Mouse (Mus musculus): ENCODE results near the gene Il10rb. TPM values are rescaled to one million over a fixed set of nuclear protein-coding genes. Genes with fewer than 3 reads are reported as not detected.

Il10rb gene
- polyA plus RNA-seq, 1 experiment from 2014 or later: 9.0 TPM

DNA sequence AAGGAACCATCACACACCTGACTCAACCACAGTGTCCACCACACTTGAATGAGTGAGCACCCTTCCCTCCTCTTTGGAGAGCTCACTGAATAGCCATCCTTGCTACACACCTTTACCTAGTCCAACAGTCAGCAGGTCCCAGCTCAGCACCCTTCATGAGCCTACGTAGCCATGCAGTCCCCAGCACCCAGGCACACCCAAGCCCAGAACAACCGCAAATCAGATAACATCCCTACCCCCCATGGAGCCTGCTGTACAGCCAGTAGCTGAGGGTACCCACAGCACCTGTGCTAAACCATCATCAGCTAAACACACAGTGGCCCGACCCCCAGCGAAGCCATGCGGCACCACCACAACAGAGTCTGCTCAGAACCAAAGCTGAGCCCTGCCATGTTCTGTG, 42.1 kb downstream of the Il10rb start:
- no peak overlapping the region for H3K27ac ChIP-seq (ENCODE audit: low read depth, low read length)
- no peak overlapping the region for H3K4me2 ChIP-seq (replicated peaks; ENCODE audit: low read depth, low read length)
- DNase-seq (ENCODE audit: low spot score) (no peak), ATAC-seq (ENCODE audit: low FRiP score) (no peak)
- no peak overlapping the region for H3K4me3 ChIP-seq (ENCODE audit: low read depth, low read length)
- no peaks in the 10 kb centered on the region for H3K27me3 ChIP-seq (ENCODE audit: control insufficient read depth, insufficient read depth, low read length)
- WGBS: 90% methylated on average over 5 of the region's 5 CpGs
- H3K9me3 ChIP-seq (ENCODE audit: control insufficient read depth, low read length): no peaks in the 10 kb centered on the region
- no peaks in the 10 kb centered on the region for H3K36me3 ChIP-seq (ENCODE audit: control insufficient read depth, insufficient read depth, low read length)
- no peak overlapping the region for H3K9ac ChIP-seq (ENCODE audit: low read depth, low read length)
- H3K4me1 ChIP-seq (replicated peaks; ENCODE audit: control insufficient read depth, insufficient read depth, low read length): no peaks in the 10 kb centered on the region

DNA sequence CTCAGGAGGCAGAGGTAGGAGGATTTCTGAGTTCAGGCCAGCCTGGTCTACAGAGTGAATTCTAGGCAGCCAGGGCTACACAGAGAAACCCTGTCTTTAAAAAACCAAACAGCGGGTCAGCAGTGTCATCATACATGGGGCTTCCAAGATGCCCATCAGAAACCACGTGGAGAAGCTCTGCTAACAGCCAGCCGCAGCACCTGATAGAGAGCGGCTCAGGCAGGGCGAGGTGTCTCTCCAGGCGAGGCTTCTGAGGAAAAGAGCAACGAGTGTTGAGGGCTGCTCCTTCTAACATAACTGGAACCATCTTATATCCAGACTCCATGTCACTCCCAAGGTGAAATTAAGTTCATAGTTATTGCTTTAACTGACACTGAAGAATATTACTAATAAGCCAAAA, 42.9 kb downstream of the Il10rb start:
- no peak for ATAC-seq (ENCODE audit: low FRiP score)
- 87% methylated on average over 7 of the region's 7 CpGs for WGBS
- no peak for DNase-seq (ENCODE audit: low spot score)
- no peaks in the 10 kb centered on the region for H3K36me3 ChIP-seq (ENCODE audit: control insufficient read depth, insufficient read depth, low read length)
- no peak overlapping the region for H3K27ac ChIP-seq (ENCODE audit: low read depth, low read length)
- no peaks in the 10 kb centered on the region for H3K27me3 ChIP-seq (ENCODE audit: control insufficient read depth, insufficient read depth, low read length)
- H3K4me3 ChIP-seq (ENCODE audit: low read depth, low read length): no peak overlapping the region
- no peaks in the 10 kb centered on the region for H3K4me1 ChIP-seq (replicated peaks; ENCODE audit: control insufficient read depth, insufficient read depth, low read length)
- no peak overlapping the region for H3K4me2 ChIP-seq (replicated peaks; ENCODE audit: low read depth, low read length)
- no peaks in the 10 kb centered on the region for H3K9me3 ChIP-seq (ENCODE audit: control insufficient read depth, low read length)
- H3K9ac ChIP-seq (ENCODE audit: low read depth, low read length): no peak overlapping the region

DNA sequence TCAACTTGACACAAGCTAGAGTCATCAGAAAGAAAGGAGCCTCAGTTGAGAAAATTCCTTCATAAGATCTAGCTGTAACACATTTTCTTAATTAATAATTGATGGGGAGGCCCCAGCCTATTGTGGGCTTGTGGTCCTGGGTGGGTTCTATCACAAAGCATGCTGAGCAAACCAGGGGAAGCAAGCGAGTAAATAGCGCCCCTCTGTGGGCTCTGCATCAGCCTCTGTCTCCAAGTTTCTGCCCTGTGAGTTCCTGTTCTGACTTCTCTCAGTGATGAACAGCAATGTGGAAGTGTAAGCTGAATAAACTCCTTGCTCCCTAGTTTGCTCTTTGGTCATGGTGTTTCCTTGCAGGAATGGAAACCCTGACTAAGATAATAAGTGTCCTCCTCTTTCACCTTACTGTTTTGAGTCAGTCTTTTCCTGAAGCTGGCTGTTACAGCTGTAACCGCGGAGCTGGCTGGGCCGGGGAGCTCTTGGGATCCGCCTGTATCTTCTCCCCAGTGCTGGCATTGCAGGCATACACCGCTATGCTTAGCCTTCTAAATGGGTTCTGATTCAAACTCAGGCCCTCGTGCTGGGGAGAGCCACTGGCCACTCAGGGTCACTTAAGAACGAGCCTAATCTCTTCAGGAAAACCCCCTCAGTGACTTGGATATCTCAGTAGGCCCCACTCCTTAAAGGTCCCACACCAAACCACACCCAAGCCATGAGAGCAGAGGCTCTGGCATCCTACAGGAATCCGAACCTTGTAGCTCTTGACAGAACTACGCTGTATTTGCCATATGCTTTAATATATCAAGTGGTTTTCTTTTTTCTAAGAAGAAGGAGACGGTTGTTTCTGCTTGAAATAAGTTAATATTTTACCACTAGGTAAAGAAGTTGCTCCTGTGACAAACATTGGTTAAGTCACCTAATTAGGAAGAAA, 44.4 kb downstream of the Il10rb start:
- no peaks in the 10 kb centered on the region for H3K36me3 ChIP-seq (ENCODE audit: control insufficient read depth, insufficient read depth, low read length)
- H3K4me2 ChIP-seq (replicated peaks; ENCODE audit: low read depth, low read length): no peak overlapping the region
- DNase-seq (ENCODE audit: low spot score) (no peak), ATAC-seq (ENCODE audit: low FRiP score) (no peak)
- no peaks in the 10 kb centered on the region for H3K27me3 ChIP-seq (ENCODE audit: control insufficient read depth, insufficient read depth, low read length)
- no peak overlapping the region for H3K27ac ChIP-seq (ENCODE audit: low read depth, low read length)
- H3K4me3 ChIP-seq (ENCODE audit: low read depth, low read length): no peak overlapping the region
- no peak overlapping the region for H3K9ac ChIP-seq (ENCODE audit: low read depth, low read length)
- H3K4me1 ChIP-seq (replicated peaks; ENCODE audit: control insufficient read depth, insufficient read depth, low read length): no peaks in the 10 kb centered on the region
- WGBS: 88% methylated on average over 12 of the region's 12 CpGs
- H3K9me3 ChIP-seq (ENCODE audit: control insufficient read depth, low read length): no peaks in the 10 kb centered on the region

- no peak for ATAC-seq (ENCODE audit: low FRiP score)
- Histone ChIP-seq H3K4me1 (replicated peaks; ENCODE audit: control insufficient read depth, insufficient read depth, low read length) (no peaks in the 10 kb centered on the region), H3K9me3 (ENCODE audit: control insufficient read depth, low read length) (no peaks in the 10 kb centered on the region), H3K4me3 (ENCODE audit: low read depth, low read length) (no peak overlapping the region), H3K9ac (ENCODE audit: low read depth, low read length) (no peak overlapping the region), H3K4me2 (replicated peaks; ENCODE audit: low read depth, low read length) (no peak overlapping the region), H3K36me3 (ENCODE audit: control insufficient read depth, insufficient read depth, low read length) (no peaks in the 10 kb centered on the region), H3K27me3 (ENCODE audit: control insufficient read depth, insufficient read depth, low read length) (no peaks in the 10 kb centered on the region), H3K27ac (ENCODE audit: low read depth, low read length) (no peak overlapping the region)
- 85% methylated on average over 2 of the region's 2 CpGs for WGBS
- DNase-seq (ENCODE audit: low spot score): no peak
Measured at GRCm38 (mm10) chr16:91451949-91452348, 46.0 kb downstream of the Il10rb start.

DNA sequence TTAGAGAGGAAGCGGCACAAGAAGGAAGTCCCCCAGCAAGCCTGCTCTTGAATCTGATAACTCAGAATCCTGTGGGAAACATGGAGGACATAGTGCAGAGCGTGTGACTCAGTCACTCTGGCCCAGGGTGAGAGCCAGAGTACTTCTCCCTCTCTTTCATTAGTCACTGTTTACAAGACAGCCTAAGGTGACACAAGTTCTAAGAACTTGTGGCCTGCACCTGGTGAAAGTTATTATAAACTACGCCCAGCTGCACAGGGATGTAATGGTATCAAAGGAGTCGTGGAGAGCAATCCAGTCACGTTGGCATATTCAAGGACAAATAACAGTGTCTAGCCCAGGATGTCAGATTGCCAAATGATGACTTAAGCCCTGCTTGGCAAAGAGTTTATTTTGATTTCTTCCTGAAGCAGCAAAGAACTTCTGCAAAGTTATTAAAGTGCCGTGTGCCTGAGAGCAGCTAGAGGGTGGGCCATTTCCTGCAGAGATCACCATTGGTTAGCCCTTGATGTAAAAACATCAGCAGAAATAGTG, 46.5 kb downstream of the Il10rb start:
- no peak for ATAC-seq (ENCODE audit: low FRiP score)
- Histone ChIP-seq H3K9ac (ENCODE audit: low read depth, low read length) (no peak overlapping the region), H3K4me2 (replicated peaks; ENCODE audit: low read depth, low read length) (no peak overlapping the region), H3K36me3 (ENCODE audit: control insufficient read depth, insufficient read depth, low read length) (no peaks in the 10 kb centered on the region), H3K27ac (ENCODE audit: low read depth, low read length) (no peak overlapping the region), H3K9me3 (ENCODE audit: control insufficient read depth, low read length) (no peaks in the 10 kb centered on the region), H3K4me3 (ENCODE audit: low read depth, low read length) (no peak overlapping the region), H3K4me1 (replicated peaks; ENCODE audit: control insufficient read depth, insufficient read depth, low read length) (no peaks in the 10 kb centered on the region), H3K27me3 (ENCODE audit: control insufficient read depth, insufficient read depth, low read length) (no peaks in the 10 kb centered on the region)
- 73% methylated on average over 6 of the region's 6 CpGs for WGBS
- no peak for DNase-seq (ENCODE audit: low spot score)

- no peak for ATAC-seq (ENCODE audit: low FRiP score)
- Histone ChIP-seq H3K9me3 (ENCODE audit: control insufficient read depth, low read length) (no peaks in the 10 kb centered on the region), H3K9ac (ENCODE audit: low read depth, low read length) (no peak overlapping the region), H3K4me2 (replicated peaks; ENCODE audit: low read depth, low read length) (no peak overlapping the region), H3K36me3 (ENCODE audit: control insufficient read depth, insufficient read depth, low read length) (no peaks in the 10 kb centered on the region), H3K4me3 (ENCODE audit: low read depth, low read length) (no peak overlapping the region), H3K27me3 (ENCODE audit: control insufficient read depth, insufficient read depth, low read length) (no peaks in the 10 kb centered on the region), H3K4me1 (replicated peaks; ENCODE audit: control insufficient read depth, insufficient read depth, low read length) (no peaks in the 10 kb centered on the region), H3K27ac (ENCODE audit: low read depth, low read length) (no peak overlapping the region)
- 64% methylated on average over 3 of the region's 4 CpGs for WGBS
- no peak for DNase-seq (ENCODE audit: low spot score)
Measured at GRCm38 (mm10) chr16:91455868-91456267, 49.9 kb downstream of the Il10rb start.

DNA sequence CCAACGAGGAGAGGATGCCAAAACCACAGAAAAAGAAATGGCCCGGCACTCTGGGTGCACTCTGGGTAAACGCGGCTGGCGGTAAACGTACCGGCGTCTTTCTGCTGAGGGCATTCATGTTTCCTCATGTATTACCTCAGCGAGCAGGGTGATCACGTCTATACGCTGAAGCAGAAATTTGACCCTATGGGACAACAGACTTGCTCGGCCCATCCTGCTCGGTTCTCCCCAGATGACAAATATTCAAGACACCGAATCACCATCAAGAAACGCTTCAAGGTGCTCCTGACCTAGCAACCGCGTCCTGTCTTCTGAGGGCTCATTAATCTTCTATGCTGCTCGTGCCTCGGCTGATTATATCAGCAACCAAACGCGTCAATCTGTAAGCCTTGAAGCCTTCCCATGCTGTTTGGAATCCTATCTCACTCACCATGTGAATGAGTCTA, 52.4 kb downstream of the Il10rb start:
- Histone ChIP-seq H3K4me3 (ENCODE audit: low read depth, low read length) (no peak overlapping the region), H3K27ac (ENCODE audit: low read depth, low read length) (no peak overlapping the region)

DNA sequence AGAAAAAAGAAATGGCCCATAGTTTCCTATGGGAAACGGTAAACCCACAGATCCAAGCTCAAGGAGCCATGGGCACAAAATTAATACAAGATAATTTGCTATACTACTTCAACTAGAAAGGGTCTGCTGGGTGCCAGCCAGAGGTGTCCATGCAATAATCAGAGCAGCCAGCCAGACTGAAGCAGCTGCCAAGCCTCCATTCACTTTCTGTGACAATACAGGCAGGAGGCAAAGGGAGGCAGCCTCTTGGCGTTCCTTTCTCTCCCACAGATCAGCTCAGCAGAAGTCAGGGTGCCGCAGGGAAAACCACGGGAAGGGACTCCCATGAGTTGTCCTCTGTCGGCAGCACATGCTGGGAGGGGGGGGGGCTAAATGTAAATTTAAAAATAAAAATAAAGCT, 53.0 kb downstream of the Il10rb start:
- no peak overlapping the region for H3K27ac ChIP-seq (ENCODE audit: low read depth, low read length)
- no peaks in the 10 kb centered on the region for H3K36me3 ChIP-seq (ENCODE audit: control insufficient read depth, insufficient read depth, low read length)
- H3K9ac ChIP-seq (ENCODE audit: low read depth, low read length): no peak overlapping the region
- H3K4me1 ChIP-seq (replicated peaks; ENCODE audit: control insufficient read depth, insufficient read depth, low read length): no peaks in the 10 kb centered on the region
- DNase-seq (ENCODE audit: low spot score) (no peak), ATAC-seq (ENCODE audit: low FRiP score) (no peak)
- no peak overlapping the region for H3K4me2 ChIP-seq (replicated peaks; ENCODE audit: low read depth, low read length)
- H3K27me3 ChIP-seq (ENCODE audit: control insufficient read depth, insufficient read depth, low read length): no peaks in the 10 kb centered on the region
- no peaks in the 10 kb centered on the region for H3K9me3 ChIP-seq (ENCODE audit: control insufficient read depth, low read length)
- no peak overlapping the region for H3K4me3 ChIP-seq (ENCODE audit: low read depth, low read length)
- 60% methylated on average over 5 of the region's 5 CpGs for WGBS

More for the DNA sequence above, 52.4 kb downstream of the Il10rb start:
- Histone ChIP-seq H3K4me1 (replicated peaks; ENCODE audit: control insufficient read depth, insufficient read depth, low read length) (no peaks in the 10 kb centered on the region), H3K9ac (ENCODE audit: low read depth, low read length) (no peak overlapping the region), H3K9me3 (ENCODE audit: control insufficient read depth, low read length) (no peaks in the 10 kb centered on the region), H3K36me3 (ENCODE audit: control insufficient read depth, insufficient read depth, low read length) (no peaks in the 10 kb centered on the region), H3K27me3 (ENCODE audit: control insufficient read depth, insufficient read depth, low read length) (no peaks in the 10 kb centered on the region), H3K4me2 (replicated peaks; ENCODE audit: low read depth, low read length) (no peak overlapping the region)
- no peak for DNase-seq (ENCODE audit: low spot score)
- WGBS: 78% methylated on average over 21 of the region's 21 CpGs
- no peak for ATAC-seq (ENCODE audit: low FRiP score)

DNA sequence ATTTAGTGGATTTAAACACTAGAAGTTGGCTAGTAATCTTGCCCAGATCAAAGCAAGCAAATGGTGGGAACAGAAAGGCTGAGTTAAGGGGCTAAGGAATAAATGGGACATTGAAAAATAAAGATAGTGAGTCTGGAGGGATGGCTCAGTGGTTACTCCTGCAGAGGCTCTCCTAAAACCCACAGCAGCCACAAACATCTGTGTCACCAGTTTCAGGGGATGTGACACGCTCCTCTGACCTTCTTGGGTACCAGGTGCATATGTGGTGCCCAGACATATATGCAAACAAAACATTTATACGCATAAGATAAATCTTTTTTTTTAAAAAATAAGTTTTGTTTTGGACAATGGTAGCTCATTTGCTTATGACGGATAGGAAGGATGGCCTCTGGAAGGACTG, 53.4 kb downstream of the Il10rb start:
- no peaks in the 10 kb centered on the region for H3K36me3 ChIP-seq (ENCODE audit: control insufficient read depth, insufficient read depth, low read length)
- H3K4me3 ChIP-seq (ENCODE audit: low read depth, low read length): no peak overlapping the region
- 90% methylated on average over 3 of the region's 3 CpGs for WGBS
- no peak overlapping the region for H3K27ac ChIP-seq (ENCODE audit: low read depth, low read length)
- no peaks in the 10 kb centered on the region for H3K9me3 ChIP-seq (ENCODE audit: control insufficient read depth, low read length)
- H3K4me1 ChIP-seq (replicated peaks; ENCODE audit: control insufficient read depth, insufficient read depth, low read length): no peaks in the 10 kb centered on the region
- no peak for ATAC-seq (ENCODE audit: low FRiP score)
- no peak overlapping the region for H3K9ac ChIP-seq (ENCODE audit: low read depth, low read length)
- H3K27me3 ChIP-seq (ENCODE audit: control insufficient read depth, insufficient read depth, low read length): no peaks in the 10 kb centered on the region
- H3K4me2 ChIP-seq (replicated peaks; ENCODE audit: low read depth, low read length): no peak overlapping the region
- DNase-seq (ENCODE audit: low spot score): no peak
